Mouse (Mus musculus) effector memory CD4-positive, alpha-beta T cell, adult 7 months (primary cell): ENCODE data around the gene Slc26a5. TPM values are rescaled to one million over a fixed set of nuclear protein-coding genes. Genes with fewer than 3 reads are reported as not detected.

Experiments
- polyA plus RNA-seq: library from polyadenylated mRNA; unstranded; fragments of 100-300 nt; shearing (Covaris generic); gene quantifications from one replicate; pipeline ENCODE4 v1.2.1, GENCODE M21; 2017

Slc26a5 gene
- not detected for polyA plus RNA-seq

DNA sequence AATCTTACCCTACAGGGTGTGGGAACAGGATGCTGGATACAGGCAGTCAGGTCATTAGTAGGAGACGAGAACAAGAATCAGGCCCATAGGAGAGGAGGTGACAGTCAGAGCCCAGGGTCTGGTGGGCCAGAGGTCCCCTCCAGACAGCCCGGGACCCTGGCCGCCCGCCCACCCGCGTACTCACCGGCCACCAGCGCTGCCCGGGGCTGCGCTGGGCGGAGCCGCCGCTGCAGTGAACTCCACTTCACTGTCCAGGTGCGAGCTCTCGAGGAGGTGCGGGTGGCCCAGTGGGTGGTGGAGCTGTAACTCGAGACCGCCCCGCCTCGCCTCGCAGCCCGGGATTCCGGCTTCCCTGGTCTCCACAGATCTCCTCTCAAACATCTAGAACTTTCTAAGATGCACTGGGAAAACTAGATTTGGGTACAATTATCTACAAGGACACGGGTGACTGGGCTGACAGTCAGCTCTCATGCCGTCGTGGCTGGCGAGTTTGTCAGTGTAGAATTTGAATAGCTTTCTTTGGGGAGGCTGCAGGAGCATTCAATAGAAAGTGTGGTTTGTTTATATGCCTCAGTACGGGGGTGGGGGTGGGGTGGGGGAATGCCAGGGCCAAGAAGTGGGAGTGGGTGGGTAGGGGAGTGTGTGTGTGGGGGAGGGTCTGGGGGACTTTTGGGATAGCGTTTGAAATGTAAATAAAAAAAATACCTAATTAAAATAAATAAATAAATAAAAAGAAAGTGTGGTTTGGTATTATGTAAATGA, at the start of gene Slc26a5:
Gene Slc26a5, minus strand, starts transcription at position 259 of the 762 bp plus-strand sequence.

DNA sequence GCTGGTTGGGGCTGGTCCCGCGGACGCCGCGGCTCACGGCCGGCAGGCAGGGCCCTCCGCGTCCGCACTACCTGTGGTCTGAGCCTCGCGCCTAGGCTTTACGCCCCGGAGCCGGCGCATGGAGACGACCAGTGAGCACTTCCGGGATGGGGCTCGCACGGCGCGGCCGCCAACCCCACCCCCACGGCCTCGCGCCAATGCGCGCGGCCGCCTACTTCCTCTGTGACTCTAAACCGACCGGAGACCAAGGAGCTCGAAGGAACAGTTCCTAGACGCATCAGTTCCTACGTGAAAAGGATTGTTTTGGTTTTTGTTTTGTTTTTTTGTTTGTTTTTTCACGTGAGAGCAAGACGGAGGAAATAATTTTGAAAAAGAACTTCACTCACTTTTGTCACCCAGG, 80.4 kb downstream of the Slc26a5 start, which contains the start of the genes Dnajc2 and Psmc2:
Gene Dnajc2, minus strand, starts transcription at position 199 of the 400 bp plus-strand sequence.
Gene Psmc2, plus strand, starts transcription at position 231 of the 400 bp plus-strand sequence.

Other genes starting within 250 kb of the Slc26a5 start
- gene Fbxl13, start 220.0 kb downstream of the Slc26a5 start, polyA plus RNA-seq: not detected
- 23.7 TPM for gene Armc10, start 219.8 kb downstream of the Slc26a5 start, polyA plus RNA-seq
- 1.4 TPM for gene Napepld, start 164.2 kb downstream of the Slc26a5 start, polyA plus RNA-seq
- 40.6 TPM for gene Pmpcb, start 128.5 kb downstream of the Slc26a5 start, polyA plus RNA-seq
- gene Dnajc2, start 80.4 kb downstream of the Slc26a5 start, polyA plus RNA-seq: 61.1 TPM
- gene Psmc2, start 80.3 kb downstream of the Slc26a5 start, polyA plus RNA-seq: 107 TPM